Mouse (Mus musculus): Measurements from ENCODE around the gene Fanci.

The Fanci gene

GRCm38 (mm10) chr7:79386422-79387133, 5.2 kb upstream of the Fanci start, which contains the start of gene Rlbp1:
TSS of gene Rlbp1 (minus strand) at chr7:79387048.
- in situ Hi-C loops (cut with MboI, MseI), result loop anchor here in 1 of 2 experiments (10.0 kb wide), 1 partner anchor 188 kb away; no protein-coding TSS in a partner anchor

- in situ Hi-C loops (cut with MboI, MseI), result loop anchor here in 1 of 2 experiments (10.0 kb wide), 1 partner anchor 188 kb away; no protein-coding TSS in a partner anchor
These were observed 4.6 kb upstream of the Fanci start for GRCm38 (mm10) chr7:79387140-79387539.

- in situ Hi-C loops (cut with MboI, MseI), result loop anchor here in 1 of 2 experiments (10.0 kb wide), 1 partner anchor 187 kb away; no protein-coding TSS in a partner anchor
These were observed 3.7 kb upstream of the Fanci start for GRCm38 (mm10) chr7:79387991-79388390.

DNA sequence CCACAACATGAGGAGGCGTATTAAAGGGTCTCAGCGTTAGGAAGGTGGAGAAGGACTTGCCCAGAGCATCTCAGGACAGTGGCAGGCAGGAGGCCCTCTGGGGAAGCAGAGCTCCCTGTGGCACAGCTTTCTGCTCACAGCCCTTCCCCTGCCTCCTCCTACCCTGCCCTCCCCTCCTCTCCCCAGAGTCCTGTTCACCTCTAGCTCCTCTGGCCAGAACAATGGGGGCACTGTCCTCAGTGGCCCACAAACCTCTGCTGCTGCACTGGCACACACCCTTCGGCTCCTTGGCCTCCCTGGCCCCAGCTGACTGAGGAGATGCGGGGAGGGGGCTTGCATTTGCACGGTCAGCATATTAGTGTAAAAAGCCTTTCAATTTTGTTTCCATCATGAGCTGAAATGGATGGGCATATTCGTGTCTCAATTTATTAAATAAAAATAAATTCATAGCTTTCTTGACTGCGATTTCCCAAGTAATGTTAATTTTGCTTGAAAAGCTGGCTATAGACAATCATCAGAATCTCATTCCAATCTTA, 3.0 kb upstream of the Fanci start:
- in situ Hi-C loops (cut with MboI, MseI), result loop anchor here in 1 of 2 experiments (10.0 kb wide), 1 partner anchor 186 kb away; no protein-coding TSS in a partner anchor

GRCm38 (mm10) chr7:79390141-79390708, 1.5 kb upstream of the Fanci start:
- in situ Hi-C loops (cut with MboI, MseI), result no loop called here

- in situ Hi-C loops (cut with MboI, MseI), result no loop called here
These were observed 258 bp upstream of the Fanci start for GRCm38 (mm10) chr7:79391471-79391870.

DNA sequence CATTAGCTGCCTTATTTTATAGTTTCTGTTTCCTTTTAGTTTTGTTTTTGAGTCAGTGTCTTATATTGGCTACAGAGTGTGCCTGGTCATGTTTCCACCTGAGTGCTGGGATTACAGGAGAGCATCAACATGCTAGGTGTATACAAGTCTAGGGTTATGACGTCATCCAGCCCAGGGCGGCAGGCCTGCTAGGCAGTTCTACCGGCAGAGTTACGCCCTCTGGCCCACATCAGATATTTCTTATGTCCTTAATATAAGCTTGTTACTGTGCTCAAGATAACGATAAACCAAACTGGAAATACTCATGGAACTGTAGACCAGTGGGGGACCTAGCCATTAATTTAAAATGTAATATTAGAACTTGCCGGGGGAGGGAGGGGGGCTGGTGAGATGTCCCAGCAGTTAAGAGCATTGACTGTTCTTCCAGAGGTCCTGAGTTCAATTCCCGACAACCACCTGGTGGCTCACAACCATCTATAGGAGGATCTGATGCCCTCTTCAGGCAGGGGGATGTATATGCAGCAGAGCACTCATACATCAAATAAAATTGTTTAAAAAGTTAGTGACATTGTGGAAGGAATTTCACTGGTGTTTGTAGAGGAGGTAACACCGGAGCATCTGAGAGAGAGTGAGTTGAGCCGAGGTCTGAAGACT, 1.3 kb downstream of the Fanci start:
- in situ Hi-C loops (cut with MboI, MseI), result no loop called here

- in situ Hi-C loops (cut with MboI, MseI), result no loop called here
These were observed 2.2 kb downstream of the Fanci start for GRCm38 (mm10) chr7:79393924-79394323.

DNA sequence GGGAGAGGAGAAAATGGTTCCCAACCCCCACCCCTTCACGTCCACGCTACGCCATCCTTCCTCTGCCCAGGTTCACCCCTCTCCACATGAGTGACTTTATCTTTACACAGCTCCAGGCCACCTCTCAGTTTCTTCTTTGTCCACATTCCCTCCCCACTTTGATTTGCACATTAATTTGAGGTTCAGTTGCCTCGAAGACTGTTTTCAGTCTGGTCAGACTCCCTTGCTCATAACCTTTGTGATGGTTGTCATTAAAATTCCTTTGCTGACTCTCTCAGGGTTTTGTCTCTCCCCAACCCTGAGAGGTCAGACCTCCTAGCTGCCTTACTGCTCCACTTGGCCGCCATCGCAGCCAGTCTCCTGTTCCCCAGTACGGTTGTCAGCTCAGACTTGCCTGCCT, 2.9 kb downstream of the Fanci start:
- in situ Hi-C loops (cut with MboI, MseI), result no loop called here

GRCm38 (mm10) chr7:79395186-79395585, 3.5 kb downstream of the Fanci start:
- in situ Hi-C loops (cut with MboI, MseI), result no loop called here

DNA sequence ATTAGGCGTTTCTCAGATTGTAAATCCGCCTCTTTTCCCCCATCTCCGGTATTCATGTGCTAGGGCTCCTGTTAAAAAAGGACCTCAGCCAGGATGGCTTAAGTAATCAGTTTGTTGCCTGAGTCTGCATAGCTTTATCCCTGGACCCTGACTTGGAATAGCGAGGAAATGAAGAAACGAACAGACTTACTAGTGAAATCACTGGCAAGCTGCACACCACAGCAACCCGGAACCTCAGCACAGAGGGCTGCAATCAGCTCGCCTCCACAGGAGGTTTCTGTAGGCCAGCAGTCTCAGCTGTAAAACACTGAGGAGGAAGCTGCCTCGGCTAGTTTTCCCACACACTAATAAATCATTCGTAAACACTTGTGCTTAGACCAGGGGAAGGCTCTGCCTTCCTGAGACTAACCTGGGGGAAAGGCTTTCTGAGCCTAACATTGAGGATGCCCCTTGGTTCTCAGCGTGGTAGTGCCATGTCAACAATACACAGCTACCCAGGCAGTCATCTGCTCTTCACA, 5.8 kb downstream of the Fanci start:
- in situ Hi-C loops (cut with MboI, MseI), result no loop called here

DNA sequence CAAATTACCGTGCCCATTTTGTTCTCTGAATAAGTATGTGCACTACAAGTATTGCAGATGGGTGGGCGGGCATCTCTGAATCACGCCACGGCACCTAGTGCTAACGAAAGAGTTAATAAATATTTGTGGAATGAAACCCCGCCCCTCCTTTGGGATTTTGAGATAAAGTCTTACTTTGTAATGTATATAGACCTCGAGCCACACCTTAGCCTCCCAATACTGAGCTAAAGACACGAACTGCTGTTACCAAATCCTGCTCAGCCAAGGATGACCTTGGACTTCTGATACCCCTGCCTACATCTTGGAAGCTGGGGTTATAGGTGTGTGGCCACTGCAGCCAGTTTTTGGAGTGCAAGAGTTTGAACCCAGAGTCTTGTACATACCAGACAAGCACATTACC, 6.7 kb downstream of the Fanci start:
- in situ Hi-C loops (cut with MboI, MseI), result no loop called here

GRCm38 (mm10) chr7:79398971-79399370, 7.2 kb downstream of the Fanci start:
- in situ Hi-C loops (cut with MboI, MseI), result no loop called here

DNA sequence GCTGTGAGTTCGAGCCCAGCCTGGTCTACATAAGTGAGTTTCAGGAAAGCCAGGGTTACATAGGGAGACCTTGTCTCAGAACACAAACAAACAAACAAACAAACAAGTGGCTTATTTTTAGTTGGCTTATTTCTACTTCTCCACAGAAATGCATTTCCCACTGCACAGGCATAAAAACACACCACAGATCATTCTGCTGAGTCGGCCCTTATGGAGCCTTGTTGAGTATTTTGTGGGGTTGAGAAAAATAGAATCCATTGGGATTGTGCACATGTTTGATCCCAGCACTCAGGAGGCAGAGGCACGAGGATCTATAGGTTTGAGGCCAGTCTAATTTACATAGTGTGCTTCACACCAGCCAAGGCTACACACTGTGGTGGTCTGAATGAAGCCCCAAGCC, 8.6 kb downstream of the Fanci start:
- in situ Hi-C loops (cut with MboI, MseI), result loop anchor here in 1 of 2 experiments (5.0 kb wide), 1 partner anchor 52 kb away; no protein-coding TSS in a partner anchor

GRCm38 (mm10) chr7:79414449-79415375, 23.0 kb downstream of the Fanci start:
- in situ Hi-C loops (cut with MboI, MseI), result no loop called here

GRCm38 (mm10) chr7:79419950-79420349, 28.2 kb downstream of the Fanci start:
- in situ Hi-C loops (cut with MboI, MseI), result no loop called here

- in situ Hi-C loops (cut with MboI, MseI), result no loop called here
These were observed 31.1 kb downstream of the Fanci start for GRCm38 (mm10) chr7:79422876-79423275.

DNA sequence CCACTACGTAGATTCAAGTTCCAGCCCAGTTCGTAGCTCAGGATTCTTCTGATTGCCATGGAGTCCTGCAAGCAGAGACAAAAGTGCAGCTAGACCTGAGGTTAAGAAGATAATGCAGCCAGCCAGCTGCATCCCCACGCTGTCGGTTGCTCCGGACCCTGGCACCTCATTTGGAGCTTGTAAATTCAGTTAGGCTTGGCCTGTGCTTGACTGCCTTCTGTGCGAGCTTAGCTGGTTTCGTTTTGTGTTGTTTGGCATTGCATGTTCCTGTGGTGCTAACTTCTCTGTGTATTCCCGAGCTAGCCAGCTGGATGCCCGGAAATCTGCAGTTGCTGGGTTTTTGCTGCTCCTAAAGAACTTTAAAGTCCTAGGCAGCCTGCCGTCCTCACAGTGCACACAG, 34.1 kb downstream of the Fanci start:
- in situ Hi-C loops (cut with MboI, MseI), result no loop called here

DNA sequence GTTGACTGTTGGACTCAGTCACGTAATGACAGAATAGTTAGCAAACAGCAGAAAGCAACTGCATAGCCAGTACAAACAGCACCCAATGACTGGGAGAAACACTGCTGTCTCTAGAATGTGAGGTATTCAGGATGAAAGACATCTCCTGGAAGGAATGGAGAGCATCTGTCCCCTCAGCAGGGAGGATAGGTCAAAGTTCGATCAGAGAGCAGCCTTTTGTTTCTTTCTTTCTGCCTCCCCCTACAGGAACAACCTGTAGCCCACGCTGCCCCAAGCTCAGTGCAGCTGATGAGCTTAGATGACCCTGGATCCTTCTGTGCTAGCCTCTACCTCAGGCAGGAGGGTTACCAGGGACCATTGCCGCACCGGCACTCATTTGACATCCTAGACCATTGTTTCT, 36.5 kb downstream of the Fanci start:
- in situ Hi-C loops (cut with MboI, MseI), result no loop called here

DNA sequence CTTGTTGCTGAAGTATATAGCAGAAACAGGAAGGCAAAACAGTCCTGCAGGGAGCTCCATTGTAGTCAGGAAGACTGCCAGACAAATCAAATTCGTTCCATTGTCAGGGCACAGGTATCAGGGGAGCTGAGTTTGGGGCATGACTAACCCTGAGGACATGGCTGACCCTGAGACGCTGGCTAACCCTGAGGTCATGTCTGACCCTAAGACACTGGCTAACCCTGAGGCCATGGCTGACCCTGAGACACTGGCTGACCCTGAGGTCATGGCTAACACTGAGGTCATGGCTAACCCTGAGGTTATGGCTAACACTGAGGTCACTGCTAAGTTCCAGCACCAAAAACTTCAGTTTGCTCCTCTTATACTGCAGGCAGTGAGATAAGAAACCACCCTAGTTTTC, 48.3 kb downstream of the Fanci start:
- in situ Hi-C loops (cut with MboI, MseI), result no loop called here

DNA sequence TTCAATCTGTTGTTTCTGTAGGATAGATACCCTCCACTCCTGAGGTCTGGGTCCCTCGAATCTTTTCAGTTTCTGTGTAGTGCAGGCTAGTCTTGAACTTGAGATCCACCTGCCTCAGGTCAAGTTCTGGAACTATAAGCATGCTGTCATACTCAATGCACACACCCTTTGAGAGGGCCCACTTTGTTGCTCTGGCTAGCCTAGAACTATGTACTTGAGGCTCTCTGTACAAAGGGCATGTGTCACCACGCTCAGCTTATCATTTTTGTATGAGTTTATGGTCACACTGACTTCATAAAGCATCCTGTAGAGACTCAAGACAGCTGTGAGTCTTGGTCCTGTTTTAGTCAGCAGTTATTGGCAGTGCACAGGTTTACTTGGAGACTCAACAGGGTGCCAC, 55.3 kb downstream of the Fanci start:
- in situ Hi-C loops (cut with MboI, MseI), result no loop called here
